In genomic region chr2:10736696-10737457, GRCm38 (mm10) we compare ENCODE assay signal across 9 mouse cellular contexts.
DNase-seq lines count a peak whose midpoint lies in the region; ATAC-seq lines count a peak whose summit lies in the region.
"Had no signal": no experiment of that assay in that cellular context is flagged by ENCODE, and none has a peak within 500 bp of the region (broad histone marks: within the 10 kb centered on the region; RNA-seq: fewer than 3 reads in every experiment).

No protein-coding gene starts in this region.

- no peaks in the 10 kb centered on the region for H3K36me3 ChIP-seq in midbrain, embryonic 13.5 days

- peak; percentile 94 for ATAC-seq in midbrain, embryonic 13.5 days

- H3K4me2 ChIP-seq in midbrain, embryonic 13.5 days (replicated peaks), result peak overlapping the region; percentile 45

- peak; percentile 3 for DNase-seq in cerebellum, adult 9-10 months
- no peak for DNase-seq in cerebellum, postnatal 36 days
- DNase-seq in Muller cell, postnatal 12 days (ENCODE audit: inconsistent ontology term), result peak; percentile 35
- DNase-seq in forelimb bud, embryonic 11.5 days (ENCODE audit: low read depth, low spot score), result peak; percentile 28
- no peak for DNase-seq in heart, postnatal 36 days
- no peak for DNase-seq in spleen, postnatal 14 days (ENCODE audit: low spot score in 2 of 2)
- no peak for DNase-seq in urinary bladder, postnatal 25 days (ENCODE audit: low spot score)
- DNase-seq: heart, adult 2 months had no signal

- 0 out of 2 replicates have a peak overlapping the region, but pooled peaks have one; percentile 6 for H3K27ac ChIP-seq in midbrain, embryonic 13.5 days
- H3K27ac ChIP-seq: heart, adult 2 months had no signal

- H3K9ac ChIP-seq in midbrain, embryonic 13.5 days (replicated peaks), result no peak overlapping the region

- intact Hi-C loops in heart, postnatal 36 days (cut with DNase I), result no loop called here

- H3K4me1 ChIP-seq in midbrain, embryonic 13.5 days (replicated peaks), result peaks cover 15% of the 10 kb centered on the region

- no peaks in the 10 kb centered on the region for H3K9me3 ChIP-seq in midbrain, embryonic 13.5 days

- H3K4me3 ChIP-seq in midbrain, embryonic 13.5 days (replicated peaks), result peak overlapping the region; percentile 24
- H3K4me3 ChIP-seq: heart, adult 2 months had no signal

- 5% methylated on average over 13 of the region's 13 CpGs for WGBS in midbrain, embryonic 13.5 days

- peaks cover 64% of the 10 kb centered on the region for H3K27me3 ChIP-seq in midbrain, embryonic 13.5 days

Comparison
In these comparisons a context has a peak if more than half of its experiments do, and no peak if none do; other contexts are left out.
1. DNase-seq: peak in cerebellum, adult 9-10 months (single experiment), Muller cell, postnatal 12 days (single experiment) and forelimb bud, embryonic 11.5 days (single experiment); none in cerebellum, postnatal 36 days (0 of 2), heart, postnatal 36 days (0 of 2), spleen, postnatal 14 days (0 of 2) and urinary bladder, postnatal 25 days (single experiment).